Mouse (Mus musculus) stomach, postnatal 0 days (tissue): ENCODE measurements at regions not wholly inside any gene's neighbourhood (a gene's known extent, or its start where the extent isn't known, plus 50 kb on each side); places are given as distances from the start of the nearest gene placed in this dataset.

Source experiments
- CTCF ChIP-seq: IDR thresholded peaks from 2 replicates; pipeline ENCODE4 v1.5.1; 2016; ENCODE audit warnings: antibody characterized with exemption, low read depth, mild to moderate bottlenecking, moderate library complexity
- EP300 ChIP-seq: optimal IDR thresholded peaks from 2 replicates; pipeline ENCODE3; 2016; ENCODE audit warnings: antibody characterized with exemption

DNA sequence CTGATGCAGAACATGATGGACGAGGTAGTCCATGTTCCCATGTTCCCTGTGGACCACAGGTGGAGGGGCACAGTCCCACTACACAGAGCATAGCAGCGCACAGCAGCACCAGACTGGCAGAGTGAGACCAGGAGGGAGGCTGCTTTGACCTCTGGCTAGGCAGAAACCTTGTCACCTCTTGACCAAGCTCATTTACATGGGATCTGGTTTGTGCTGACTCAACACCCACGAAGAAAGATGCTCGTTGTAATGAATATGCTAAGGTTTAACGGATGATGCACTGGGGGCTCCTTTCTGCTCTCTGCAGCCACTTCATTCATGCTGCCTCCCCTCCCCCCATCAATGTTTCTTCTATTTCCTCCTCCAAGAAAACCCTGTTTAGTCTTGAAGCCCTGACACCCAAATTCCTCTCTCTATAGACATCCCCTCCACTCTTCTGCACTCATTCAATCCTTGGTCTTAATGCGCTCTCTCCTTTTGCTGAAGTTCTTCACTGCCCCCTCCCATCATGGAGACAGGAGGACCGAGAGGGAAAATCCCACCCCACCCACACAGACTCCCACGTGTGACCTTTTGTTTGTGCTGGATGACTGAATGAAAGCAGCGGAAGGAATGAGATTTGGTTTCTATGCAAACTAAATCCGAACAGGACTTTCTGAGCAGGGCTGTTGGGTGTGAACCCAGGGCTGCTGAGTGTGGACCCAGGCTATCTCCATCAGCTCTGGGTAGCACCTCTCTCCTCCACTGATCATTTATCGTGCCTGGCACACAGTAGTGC, 156.6 kb upstream of the Spdye4c start:
- TF ChIP-seq CTCF (no peak), EP300 (no peak)
